Mouse (Mus musculus) heart, postnatal 4 days (tissue): ENCODE data around the gene Usp1. TPM values are rescaled to one million over a fixed set of nuclear protein-coding genes. Genes with fewer than 3 reads are reported as not detected.

ENCODE experiments used
- DNase-seq: peaks from one replicate; pipeline ENCODE4 v3.0.0; 2021
- total RNA-seq, 2 experiments: library from RNA; stranded (reverse); gene quantifications; 2 replicates each; pipeline ENCODE4 v1.2.3; 2021

Gene Usp1
- total RNA-seq, 2 experiments from 2014 or later: 37.5 to 44.3 TPM

- no peak for DNase-seq
These were observed 61.1 kb downstream of the Usp1 start for GRCm38 (mm10) chr4:98984701-98985100.

Other genes starting within 250 kb of the Usp1 start
- not detected for gene L1td1, start 197.1 kb upstream of the Usp1 start, total RNA-seq
- gene Kank4, start 106.3 kb upstream of the Usp1 start, total RNA-seq: 1 to 10 TPM; 2.4 to 3.3 TPM
- gene I0C0044D17Rik, start 100.0 kb upstream of the Usp1 start, total RNA-seq: not detected
- 1 to 10 TPM; 1.7 to 1.9 TPM for gene Angptl3, start 107.1 kb downstream of the Usp1 start, total RNA-seq
- 10 to 100 TPM; 30.6 to 37.8 TPM for gene Dock7, start 197.1 kb downstream of the Usp1 start, total RNA-seq